Mouse (Mus musculus): Measurements from ENCODE around the gene Oip5. TPM values are rescaled to one million over a fixed set of nuclear protein-coding genes. Genes with fewer than 3 reads are reported as not detected.

Oip5 gene
- polyA plus RNA-seq, 1 experiment from 2014 or later: 16.6 TPM

DNA sequence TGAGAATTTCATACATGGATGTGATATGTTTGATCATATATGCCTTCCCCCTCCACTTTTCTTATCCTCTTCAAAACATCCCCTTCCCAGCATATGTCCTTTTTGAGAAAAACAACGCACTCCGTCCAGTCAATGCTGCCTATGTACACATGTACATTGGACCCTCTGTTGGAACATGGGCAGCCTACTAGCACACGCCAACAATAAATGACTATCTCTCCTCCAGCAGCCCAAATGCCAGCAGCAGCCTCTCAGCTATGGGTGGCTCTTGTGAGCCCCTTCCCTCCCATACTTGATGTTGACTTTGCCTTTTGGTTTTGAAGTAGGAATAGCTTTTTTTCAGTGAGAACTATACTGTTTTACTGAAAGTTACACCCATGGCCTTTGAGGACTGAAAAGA is 36.7 kb downstream of the Oip5 start:
- no peaks in the 10 kb centered on the region for H3K4me1 ChIP-seq
- WGBS: 94% methylated on average over 3 of the region's 3 CpGs
- H3K4me2 ChIP-seq: no peak overlapping the region
- no peaks in the 10 kb centered on the region for H3K9me3 ChIP-seq
- no peak overlapping the region for H3K4me3 ChIP-seq
- no peak overlapping the region for H3K27ac ChIP-seq
- H3K36me3 ChIP-seq: peaks cover 22% of the 10 kb centered on the region; the same call in 1 of the 2 replicates
- H3K9ac ChIP-seq: no peak overlapping the region
- H3K27me3 ChIP-seq: no peaks in the 10 kb centered on the region
- ATAC-seq (ENCODE audit: insufficient number of reproducible peaks, low FRiP score, low TSS enrichment, low read depth): no peak

DNA sequence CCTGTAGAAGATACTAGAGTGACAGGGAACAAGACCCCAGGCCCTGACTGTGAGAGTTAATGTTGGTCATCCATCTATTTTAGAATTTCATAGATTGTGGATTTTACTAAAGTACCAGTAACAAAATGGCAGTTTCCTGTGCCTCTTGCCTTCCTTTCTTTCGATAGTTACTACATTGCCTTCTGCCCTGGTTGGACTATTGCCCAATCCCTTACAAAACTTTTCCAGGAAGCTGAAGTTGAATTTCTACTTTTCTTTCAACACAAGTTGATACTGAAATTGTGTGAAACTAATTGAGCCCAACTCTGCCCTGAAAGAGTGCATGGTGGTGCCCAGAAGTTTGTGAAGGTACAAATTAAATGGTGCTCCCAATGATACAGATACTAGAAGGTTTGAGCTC is 45.8 kb downstream of the Oip5 start:
- H3K4me1 ChIP-seq: no peaks in the 10 kb centered on the region
- peaks cover 19% of the 10 kb centered on the region for H3K36me3 ChIP-seq
- H3K27me3 ChIP-seq: no peaks in the 10 kb centered on the region
- no peak overlapping the region for H3K4me2 ChIP-seq
- no peak overlapping the region for H3K27ac ChIP-seq
- WGBS: 85% methylated on average over 1 of the region's 1 CpGs
- ATAC-seq (ENCODE audit: insufficient number of reproducible peaks, low FRiP score, low TSS enrichment, low read depth): no peak
- H3K4me3 ChIP-seq: no peak overlapping the region
- H3K9ac ChIP-seq: no peak overlapping the region
- H3K9me3 ChIP-seq: no peaks in the 10 kb centered on the region

- Histone ChIP-seq H3K9me3 (no peaks in the 10 kb centered on the region), H3K36me3 (peaks cover 9% of the 10 kb centered on the region), H3K4me2 (no peak overlapping the region), H3K4me1 (no peaks in the 10 kb centered on the region), H3K27me3 (no peaks in the 10 kb centered on the region), H3K9ac (no peak overlapping the region), H3K4me3 (no peak overlapping the region), H3K27ac (no peak overlapping the region)
- 92% methylated on average over 7 of the region's 7 CpGs for WGBS
- no peak for ATAC-seq (ENCODE audit: insufficient number of reproducible peaks, low FRiP score, low TSS enrichment, low read depth)
Measured at GRCm38 (mm10) chr2:119566182-119566855, 52.0 kb downstream of the Oip5 start.

- no peak overlapping the region for H3K4me3 ChIP-seq
- no peaks in the 10 kb centered on the region for H3K27me3 ChIP-seq
- no peak overlapping the region for H3K9ac ChIP-seq
- H3K36me3 ChIP-seq: peaks cover 6% of the 10 kb centered on the region
- H3K27ac ChIP-seq: no peak overlapping the region
- no peak for ATAC-seq (ENCODE audit: insufficient number of reproducible peaks, low FRiP score, low TSS enrichment, low read depth)
- H3K4me1 ChIP-seq: no peaks in the 10 kb centered on the region
- 93% methylated on average over 4 of the region's 4 CpGs for WGBS
- H3K9me3 ChIP-seq: no peaks in the 10 kb centered on the region
- no peak overlapping the region for H3K4me2 ChIP-seq
Measured at GRCm38 (mm10) chr2:119565284-119565683, 53.0 kb downstream of the Oip5 start.

GRCm38 (mm10) chr2:119561794-119562193 is 56.5 kb downstream of the Oip5 start:
- no peak overlapping the region for H3K4me3 ChIP-seq
- H3K9me3 ChIP-seq: no peaks in the 10 kb centered on the region
- H3K27me3 ChIP-seq: no peaks in the 10 kb centered on the region
- peaks cover 6% of the 10 kb centered on the region; the same call in 1 of the 2 replicates for H3K36me3 ChIP-seq
- ATAC-seq (ENCODE audit: insufficient number of reproducible peaks, low FRiP score, low TSS enrichment, low read depth): no peak
- no peak overlapping the region for H3K27ac ChIP-seq
- H3K4me1 ChIP-seq: no peaks in the 10 kb centered on the region
- 77% methylated on average over 3 of the region's 3 CpGs for WGBS
- no peak overlapping the region for H3K4me2 ChIP-seq
- H3K9ac ChIP-seq: no peak overlapping the region

Other genes starting within 250 kb of the Oip5 start
- 3.5 and 4.0 TPM in 2 replicates for gene Ino80, start 140.8 kb downstream of the Oip5 start, polyA plus RNA-seq (2015; fragmentation: Nextera tagmentation; extraction: Ambion mirVana)
- 0.14 and 0.51 TPM in 2 replicates for gene Exd1, start 70.8 kb downstream of the Oip5 start, polyA plus RNA-seq (2015; fragmentation: Nextera tagmentation; extraction: Ambion mirVana)
- 61.9 and 64.3 TPM in 2 replicates for gene Chp1, start 70.8 kb downstream of the Oip5 start, polyA plus RNA-seq (2015; fragmentation: Nextera tagmentation; extraction: Ambion mirVana)
- 60.3 and 60.4 TPM in 2 replicates for gene Nusap1, start 171 bp downstream of the Oip5 start, polyA plus RNA-seq (2015; fragmentation: Nextera tagmentation; extraction: Ambion mirVana)
- gene Ndufaf1, start 44.4 kb upstream of the Oip5 start, polyA plus RNA-seq (2015; fragmentation: Nextera tagmentation; extraction: Ambion mirVana): 44.1 and 45.2 TPM in 2 replicates
- gene Rtf1, start 56.6 kb upstream of the Oip5 start, polyA plus RNA-seq (2015; fragmentation: Nextera tagmentation; extraction: Ambion mirVana): 44.9 and 46.8 TPM in 2 replicates
- gene Itpka, start 123.9 kb upstream of the Oip5 start, polyA plus RNA-seq (2015; fragmentation: Nextera tagmentation; extraction: Ambion mirVana): 0.31 and 0.55 TPM in 2 replicates
- not detected in 2 replicates for gene Ltk, start 142.0 kb upstream of the Oip5 start, polyA plus RNA-seq (2015; fragmentation: Nextera tagmentation; extraction: Ambion mirVana)
- gene Rpap1, start 169.1 kb upstream of the Oip5 start, polyA plus RNA-seq (2015; fragmentation: Nextera tagmentation; extraction: Ambion mirVana): 22.1 and 22.2 TPM in 2 replicates
- 28.7 and 32.6 TPM in 2 replicates for gene Tyro3, start 179.3 kb upstream of the Oip5 start, polyA plus RNA-seq (2015; fragmentation: Nextera tagmentation; extraction: Ambion mirVana)

All from limb, embryonic 15.5 days (tissue).